Mouse (Mus musculus): Measurements from ENCODE around the gene Gm49395.

The Gm49395 gene

GRCm38 (mm10) chr13:115050660-115051559, 50.8 kb downstream of the Gm49395 start:
- DNase-seq, result peak; percentile 13

- no peak for DNase-seq
Measured at GRCm38 (mm10) chr13:115042652-115043051, 59.1 kb downstream of the Gm49395 start.

GRCm38 (mm10) chr13:115037304-115037703, 64.4 kb downstream of the Gm49395 start:
- no peak for DNase-seq

GRCm38 (mm10) chr13:115035387-115035786, 66.3 kb downstream of the Gm49395 start:
- no peak for DNase-seq

- DNase-seq, result no peak
Measured at GRCm38 (mm10) chr13:115033135-115033534, 68.6 kb downstream of the Gm49395 start.

GRCm38 (mm10) chr13:115031177-115032000, 70.3 kb downstream of the Gm49395 start:
- DNase-seq, result no peak

GRCm38 (mm10) chr13:115025394-115025793, 76.3 kb downstream of the Gm49395 start:
- no peak for DNase-seq

- no peak for DNase-seq
Measured at GRCm38 (mm10) chr13:115022117-115022787, 79.5 kb downstream of the Gm49395 start.

GRCm38 (mm10) chr13:115021411-115021810, 80.3 kb downstream of the Gm49395 start:
- no peak for DNase-seq

GRCm38 (mm10) chr13:115020727-115021126, 81.0 kb downstream of the Gm49395 start:
- no peak for DNase-seq

GRCm38 (mm10) chr13:115017545-115017944, 84.2 kb downstream of the Gm49395 start:
- no peak for DNase-seq

- DNase-seq, result no peak
Measured at GRCm38 (mm10) chr13:115011547-115011946, 90.2 kb downstream of the Gm49395 start.

GRCm38 (mm10) chr13:115006213-115006835, 95.4 kb downstream of the Gm49395 start:
- no peak for DNase-seq

GRCm38 (mm10) chr13:115005342-115005741, 96.4 kb downstream of the Gm49395 start:
- no peak for DNase-seq

- no peak for DNase-seq
Measured at GRCm38 (mm10) chr13:115003444-115004053, 98.2 kb downstream of the Gm49395 start.

- no peak for DNase-seq
Measured at GRCm38 (mm10) chr13:115002837-115003236, 98.9 kb downstream of the Gm49395 start.

- DNase-seq, result no peak
Measured at GRCm38 (mm10) chr13:115002155-115002554, 99.6 kb downstream of the Gm49395 start.

- DNase-seq, result no peak
Measured at GRCm38 (mm10) chr13:114999582-114999981, 102.1 kb downstream of the Gm49395 start.

- no peak for DNase-seq
Measured at GRCm38 (mm10) chr13:114998100-114998499, 103.6 kb downstream of the Gm49395 start.

GRCm38 (mm10) chr13:114992260-114993014, 109.3 kb downstream of the Gm49395 start:
- no peak for DNase-seq

- DNase-seq, result no peak
Measured at GRCm38 (mm10) chr13:114987668-114988067, 114.1 kb downstream of the Gm49395 start.
